Mouse (Mus musculus): ENCODE measurements around the gene Nat8f2. TPM values are rescaled to one million over a fixed set of nuclear protein-coding genes. Genes with fewer than 3 reads are reported as not detected.
"Not testable (repeated sequence)": the region's sequence is repeated elsewhere in the genome, so short reads cannot be mapped to it uniquely, and the experiment has no call there.

Gene Nat8f2
- total and polyA plus RNA-seq, 3 experiments = 0.13 TPM; not detected in 2

GRCm38 (mm10) chr6:85895061-85895648 is 26.2 kb upstream of the Nat8f2 start:
- 63% methylated on average over 25 of the region's 25 CpGs for WGBS
- not testable (repeated sequence) for H3K27me3 ChIP-seq (ENCODE audit: control insufficient read depth, insufficient read depth, low read length)

GRCm38 (mm10) chr6:85888961-85889360 is 20.0 kb upstream of the Nat8f2 start:
- TF ChIP-seq CTCF (IDR thresholded peaks at IDR 0.05) (no peak), EP300 (IDR thresholded peaks at IDR 0.05; ENCODE audit: insufficient read depth, low read depth, low read length) (no peak), POLR2A (IDR thresholded peaks at IDR 0.05; ENCODE audit: insufficient read depth, low read depth, low read length) (no peak)
- WGBS = 87% methylated on average over 2 of the region's 2 CpGs
- H3K4me1 ChIP-seq (ENCODE audit: control insufficient read depth, insufficient read depth, low read length) = no peaks in the 10 kb centered on the region
- H3K4me3 ChIP-seq = no peak overlapping the region
- H3K27me3 ChIP-seq (ENCODE audit: control insufficient read depth, insufficient read depth, low read length) = no peaks in the 10 kb centered on the region
- DNase-seq = no peak
- no peaks in the 10 kb centered on the region for H3K79me2 ChIP-seq (replicated peaks; ENCODE audit: control insufficient read depth, insufficient read depth, low read length)
- no peaks in the 10 kb centered on the region for H3K36me3 ChIP-seq (ENCODE audit: control insufficient read depth, insufficient read depth, low read length)
- H3K9ac ChIP-seq (ENCODE audit: low read depth, low read length) = no peak overlapping the region
- no peak overlapping the region for H3K27ac ChIP-seq
- intact Hi-C loops (cut with DNase I) = no loop called here

More at GRCm38 (mm10) chr6:85895061-85895648, 26.2 kb upstream of the Nat8f2 start:
- intact Hi-C loops (cut with DNase I) = loop anchor here (5.0 kb wide), 1 partner anchor 63 kb away; the partner anchor contains the start of gene Nat8
- not testable (repeated sequence) for H3K36me3 ChIP-seq (ENCODE audit: control insufficient read depth, insufficient read depth, low read length); H3K79me2 ChIP-seq (replicated peaks; ENCODE audit: control insufficient read depth, insufficient read depth, low read length); H3K27ac ChIP-seq; H3K4me3 ChIP-seq; H3K4me1 ChIP-seq (ENCODE audit: control insufficient read depth, insufficient read depth, low read length); H3K9ac ChIP-seq (ENCODE audit: low read depth, low read length)
- DNase-seq = peak in 1 of 2 experiments; percentile 33
- peak; percentile 73 for TF ChIP-seq CTCF (IDR thresholded peaks at IDR 0.05)

GRCm38 (mm10) chr6:85884311-85884710 is 15.4 kb upstream of the Nat8f2 start:
- Histone ChIP-seq H3K27me3 (ENCODE audit: control insufficient read depth, insufficient read depth, low read length) (no peaks in the 10 kb centered on the region), H3K79me2 (replicated peaks; ENCODE audit: control insufficient read depth, insufficient read depth, low read length) (no peaks in the 10 kb centered on the region), H3K36me3 (ENCODE audit: control insufficient read depth, insufficient read depth, low read length) (no peaks in the 10 kb centered on the region), H3K27ac (no peak overlapping the region), H3K9ac (ENCODE audit: low read depth, low read length) (no peak overlapping the region), H3K4me3 (no peak overlapping the region), H3K4me1 (ENCODE audit: control insufficient read depth, insufficient read depth, low read length) (no peaks in the 10 kb centered on the region)
- DNase-seq = no peak
- TF ChIP-seq CTCF (IDR thresholded peaks at IDR 0.05) (no peak), EP300 (IDR thresholded peaks at IDR 0.05; ENCODE audit: insufficient read depth, low read depth, low read length) (no peak), POLR2A (IDR thresholded peaks at IDR 0.05; ENCODE audit: insufficient read depth, low read depth, low read length) (no peak)
- 85% methylated on average over 1 of the region's 1 CpGs for WGBS
- intact Hi-C loops (cut with DNase I) = no loop called here

GRCm38 (mm10) chr6:85883246-85883645 is 14.3 kb upstream of the Nat8f2 start:
- 91% methylated on average over 9 of the region's 9 CpGs for WGBS
- H3K36me3 ChIP-seq (ENCODE audit: control insufficient read depth, insufficient read depth, low read length); H3K9ac ChIP-seq (ENCODE audit: low read depth, low read length); H3K27ac ChIP-seq; DNase-seq; H3K4me1 ChIP-seq (ENCODE audit: control insufficient read depth, insufficient read depth, low read length); intact Hi-C loops (cut with DNase I); H3K79me2 ChIP-seq (replicated peaks; ENCODE audit: control insufficient read depth, insufficient read depth, low read length); H3K4me3 ChIP-seq; H3K27me3 ChIP-seq (ENCODE audit: control insufficient read depth, insufficient read depth, low read length): not testable (repeated sequence)

GRCm38 (mm10) chr6:85867726-85868690 is 950 bp downstream of the Nat8f2 start:
- Histone ChIP-seq H3K4me1 (ENCODE audit: control insufficient read depth, insufficient read depth, low read length) (no peaks in the 10 kb centered on the region), H3K27me3 (ENCODE audit: control insufficient read depth, insufficient read depth, low read length) (no peaks in the 10 kb centered on the region), H3K27ac (no peak overlapping the region), H3K36me3 (ENCODE audit: control insufficient read depth, insufficient read depth, low read length) (no peaks in the 10 kb centered on the region), H3K9ac (ENCODE audit: low read depth, low read length) (no peak overlapping the region), H3K79me2 (replicated peaks; ENCODE audit: control insufficient read depth, insufficient read depth, low read length) (no peaks in the 10 kb centered on the region), H3K4me3 (no peak overlapping the region)
- WGBS = 53% methylated on average over 8 of the region's 8 CpGs
- no peak for TF ChIP-seq CTCF (IDR thresholded peaks at IDR 0.05)
- no peak for TF ChIP-seq POLR2A (IDR thresholded peaks at IDR 0.05; ENCODE audit: insufficient read depth, low read depth, low read length)
- no peak for TF ChIP-seq EP300 (IDR thresholded peaks at IDR 0.05; ENCODE audit: insufficient read depth, low read depth, low read length)
- no peak for DNase-seq
- intact Hi-C loops (cut with DNase I) = no loop called here

- DNase-seq; H3K27me3 ChIP-seq (ENCODE audit: control insufficient read depth, insufficient read depth, low read length); H3K9ac ChIP-seq (ENCODE audit: low read depth, low read length); H3K79me2 ChIP-seq (replicated peaks; ENCODE audit: control insufficient read depth, insufficient read depth, low read length); H3K36me3 ChIP-seq (ENCODE audit: control insufficient read depth, insufficient read depth, low read length); H3K4me3 ChIP-seq; H3K27ac ChIP-seq; H3K4me1 ChIP-seq (ENCODE audit: control insufficient read depth, insufficient read depth, low read length); intact Hi-C loops (cut with DNase I): not testable (repeated sequence)
- 53% methylated on average over 1 of the region's 1 CpGs for WGBS
Measured at GRCm38 (mm10) chr6:85866995-85867394, 2.0 kb downstream of the Nat8f2 start.

- not testable (repeated sequence) for DNase-seq
Measured at GRCm38 (mm10) chr6:85866166-85866565, 2.8 kb downstream of the Nat8f2 start.

GRCm38 (mm10) chr6:85864900-85865639 is 3.9 kb downstream of the Nat8f2 start:
- H3K27ac ChIP-seq; intact Hi-C loops (cut with DNase I); H3K4me3 ChIP-seq; H3K27me3 ChIP-seq (ENCODE audit: control insufficient read depth, insufficient read depth, low read length); H3K4me1 ChIP-seq (ENCODE audit: control insufficient read depth, insufficient read depth, low read length); H3K9ac ChIP-seq (ENCODE audit: low read depth, low read length); H3K79me2 ChIP-seq (replicated peaks; ENCODE audit: control insufficient read depth, insufficient read depth, low read length); H3K36me3 ChIP-seq (ENCODE audit: control insufficient read depth, insufficient read depth, low read length): not testable (repeated sequence)
- DNase-seq = peak in 1 of 2 experiments; percentile 23
- WGBS = 67% methylated on average over 6 of the region's 7 CpGs

More at GRCm38 (mm10) chr6:85866166-85866565, 2.8 kb downstream of the Nat8f2 start:
- H3K79me2 ChIP-seq (replicated peaks; ENCODE audit: control insufficient read depth, insufficient read depth, low read length); H3K27ac ChIP-seq; intact Hi-C loops (cut with DNase I); H3K27me3 ChIP-seq (ENCODE audit: control insufficient read depth, insufficient read depth, low read length); H3K4me3 ChIP-seq; H3K4me1 ChIP-seq (ENCODE audit: control insufficient read depth, insufficient read depth, low read length); H3K9ac ChIP-seq (ENCODE audit: low read depth, low read length); H3K36me3 ChIP-seq (ENCODE audit: control insufficient read depth, insufficient read depth, low read length): not testable (repeated sequence)
- 62% methylated on average over 3 of the region's 3 CpGs for WGBS
